Mouse (Mus musculus) heart, postnatal 0 days (tissue): ENCODE measurements around the gene Fetub.

Experiments
- CTCF ChIP-seq: IDR thresholded peaks from 2 replicates; pipeline ENCODE4 v1.5.1; 2016; ENCODE audit warnings: antibody characterized with exemption, control low read depth, low read depth
- EP300 ChIP-seq: IDR thresholded peaks from 2 replicates; pipeline ENCODE4 v1.6.1; 2016; ENCODE audit warnings: antibody characterized with exemption, low read depth

DNA sequence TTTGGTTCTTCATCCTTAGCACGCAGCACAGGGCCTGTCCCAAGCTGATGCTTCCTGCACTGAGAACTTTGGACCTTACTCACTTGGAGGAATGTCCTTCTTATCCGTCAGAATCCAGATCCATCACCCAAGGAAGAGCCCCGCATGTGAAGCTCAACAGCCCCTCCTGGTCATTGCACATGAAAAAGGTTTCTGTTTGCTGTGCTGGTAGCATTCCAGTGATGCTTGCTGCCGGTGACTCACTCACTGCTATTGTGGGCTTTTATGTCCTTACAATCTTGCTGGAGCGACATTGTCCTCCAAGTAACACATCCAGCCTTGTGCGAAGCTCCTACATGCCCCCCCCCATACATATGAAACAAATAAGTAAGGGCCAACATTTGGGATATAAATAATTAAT is 5.2 kb upstream of the Fetub start:
- TF ChIP-seq CTCF (no peak), EP300 (no peak)
